23 mouse cellular contexts compared by ENCODE assay signal in the genomic region with DNA sequence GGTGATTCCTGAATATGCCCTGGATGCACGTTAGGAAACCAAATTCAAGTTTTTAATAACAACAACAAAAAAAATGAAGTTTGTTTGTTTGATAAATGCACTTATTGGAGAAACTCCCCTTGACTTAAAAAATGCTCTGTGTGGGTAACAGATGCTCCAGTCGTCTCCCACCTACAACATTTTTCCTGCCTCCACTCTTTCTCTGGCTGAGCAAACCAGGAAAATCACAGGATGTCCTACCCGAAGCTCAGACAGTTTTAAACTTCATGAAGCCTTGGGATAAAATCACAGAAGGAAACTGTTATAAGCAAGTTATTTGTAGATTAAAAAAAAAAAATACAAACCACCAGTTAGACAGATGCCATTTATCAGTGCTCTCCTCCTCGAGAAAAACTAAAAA.
DNase-seq lines count a peak whose midpoint lies in the region; ATAC-seq and TF ChIP-seq lines count a peak whose summit lies in the region.
"Had no signal": no experiment of that assay in that cellular context is flagged by ENCODE, and none has a peak within 500 bp of the region (broad histone marks: within the 10 kb centered on the region; RNA-seq: fewer than 3 reads in every experiment).

No protein-coding gene starts in this region.

- H3K4me3 ChIP-seq in layer of hippocampus, adult 2 months = no peak overlapping the region
- H3K4me3 ChIP-seq: embryonic facial prominence, embryonic 10.5 days; embryonic facial prominence, embryonic 12.5 days; forebrain, embryonic 13.5 days; forebrain, embryonic 15.5 days had no signal

- peak overlapping the region; percentile 32; the same call in 1 of the 2 replicates for H3K27ac ChIP-seq in layer of hippocampus, adult 2 months
- H3K27ac ChIP-seq: embryonic facial prominence, embryonic 10.5 days; embryonic facial prominence, embryonic 12.5 days; forebrain, embryonic 13.5 days; forebrain, embryonic 15.5 days had no signal

- no peak for DNase-seq in frontal cortex, postnatal 25 days (ENCODE audit: low spot score in 2 of 2)
- peak in 1 of 2 experiments; percentile 28 for DNase-seq in layer of hippocampus, adult 2 months (ENCODE audit: low spot score in 2 of 2)
- DNase-seq in layer of hippocampus, adult 9-10 months (ENCODE audit: low spot score) = no peak
- peak; percentile 18 for DNase-seq in right cerebral cortex, adult 18-20 months
- DNase-seq in right cerebral cortex, postnatal 14 days = no peak
- DNase-seq in cerebellum, postnatal 14 days = no peak
- DNase-seq: adrenal gland, adult 8-10 months; adrenal gland, postnatal 14 days; adrenal gland, postnatal 36 days; B cell, adult 2 months; cerebellum, adult 11 months; cerebellum, adult 18-20 months; cerebellum, adult 8-10 months; cerebellum, adult 9-11 months; cerebellum, postnatal 25 days had no signal

- TF ChIP-seq CTCF in layer of hippocampus, adult 2 months (conservative IDR thresholded peaks at IDR 0.05) = no peak

- peak; percentile 67 for ATAC-seq in frontal cortex, adult (ENCODE audit: low TSS enrichment)
- ATAC-seq: activated CD4-positive, CD25-positive, alpha-beta regulatory T cell, adult 4 months; CD4-positive, CD25-positive, alpha-beta regulatory T cell, adult 4 months; forebrain, embryonic 13.5 days; forebrain, embryonic 15.5 days; Patski had no signal
